Mouse (Mus musculus) liver, embryonic 14.5 days (tissue): ENCODE results near the gene Cln5. TPM values are rescaled to one million over a fixed set of nuclear protein-coding genes. Genes with fewer than 3 reads are reported as not detected.
A peak's percentile ranks its signal among the peaks of the same experiment; 100 is the strongest.

Source experiments
- ATAC-seq: fragments of 200-750 bp; cut with Nextera tagmentation; 2 replicates; pipeline ENCODE4 v1.8.0; 2017; ENCODE audit warnings: moderate number of reproducible peaks, mild to moderate bottlenecking, moderate library complexity; ENCODE audit not compliant: insufficient read depth
- DNase-seq, 3 experiments: peaks; one replicate each; pipeline ENCODE4 v3.0.0-alpha.2; 2012 to 2013; ENCODE audit warnings: low read depth in 3 of 3, low spot score in 3 of 3
- H3K27ac ChIP-seq: fragments of 300-500 bp; sonication (generic); 2 replicates; pipeline ENCODE4 v1.5.1; 2014; ENCODE audit warnings: moderate library complexity, mild to moderate bottlenecking, control low read depth, inconsistent platforms
- H3K27me3 ChIP-seq: fragments of 300-500 bp; sonication (generic); 2 replicates; pipeline ENCODE4 v1.6.1; 2014; ENCODE audit warnings: mild to moderate bottlenecking, low read length, moderate library complexity; ENCODE audit not compliant: control insufficient read depth, insufficient read depth
- H3K36me3 ChIP-seq: fragments of 300-500 bp; sonication (generic); replicated peaks from 2 replicates; pipeline ENCODE4 v1.6.1; 2014; ENCODE audit warnings: low read depth; ENCODE audit not compliant: control insufficient read depth, insufficient read depth
- H3K4me1 ChIP-seq, 2 experiments: fragments of 200-500 bp in 1 of 2; fragments of 300-500 bp in 1 of 2; sonication (generic) in 1 of 2; replicated peaks; 2 replicates each; pipeline ENCODE4 v1.6.1; 2012 to 2014; ENCODE audit warnings: antibody characterized with exemption in 1 of 2, inconsistent platforms in 1 of 2, low read length in 1 of 2; ENCODE audit not compliant: control insufficient read depth in 2 of 2, insufficient read depth in 2 of 2
- H3K4me2 ChIP-seq: fragments of 300-500 bp; sonication (generic); 2 replicates; pipeline ENCODE4 v1.6.1; 2014; ENCODE audit warnings: low read depth, mild to moderate bottlenecking, control low read depth, moderate library complexity
- H3K4me3 ChIP-seq, 2 experiments: fragments of 200-500 bp in 1 of 2; fragments of 300-500 bp in 1 of 2; sonication (generic) in 1 of 2; 2 replicates each; pipeline ENCODE4 v1.5.1; 2012 to 2014; ENCODE audit warnings: low read depth in 2 of 2, low read length in 2 of 2, mild to moderate bottlenecking in 2 of 2, control low read depth in 1 of 2, inconsistent platforms in 1 of 2, moderate library complexity in 1 of 2; ENCODE audit not compliant: insufficient read depth in 1 of 2
- H3K9ac ChIP-seq: fragments of 300-500 bp; sonication (generic); replicated peaks from 2 replicates; pipeline ENCODE4 v1.6.1; 2014; ENCODE audit warnings: mild to moderate bottlenecking, control low read depth, moderate library complexity
- H3K9me3 ChIP-seq: fragments of 300-500 bp; sonication (generic); 2 replicates; pipeline ENCODE4 v1.6.1; 2016; ENCODE audit warnings: low read length, mixed read lengths; ENCODE audit not compliant: control insufficient read depth
- CTCF ChIP-seq: IDR thresholded peaks from 2 replicates; pipeline ENCODE4 v1.5.1; 2016; ENCODE audit warnings: antibody characterized with exemption, low read depth, control low read depth
- EP300 ChIP-seq: IDR thresholded peaks from 2 replicates; pipeline ENCODE4 v1.6.1; 2016; ENCODE audit warnings: antibody characterized with exemption, low read depth
- WGBS: fragments of 180-500 bp; shearing (Covaris S2); extraction: QIAGEN DNeasy Blood & Tissue Kit; methylation state at CpG from one replicate; pipeline ENCODE4 v1.1.7; 2014; ENCODE audit not compliant: insufficient replicate concordance; 5-methylcytosine and 5-hydroxymethylcytosine counted together
- polyA plus RNA-seq, 2 experiments: library from polyadenylated mRNA; depleted of rRNA in 1 of 2; stranded (reverse) in 1 of 2; unstranded in 1 of 2; fragments of >200 nt; fragmentation: Nextera tagmentation in 1 of 2; extraction: Ambion mirVana in 1 of 2; gene quantifications; 2 replicates each; pipeline versions ENCODE4 v1.2.1 to v1.2.3; 2012 to 2014

Cln5 gene
- polyA plus RNA-seq, 2 experiments = 9.7 to 20.2 TPM

- no peak for TF ChIP-seq CTCF
- no peak for TF ChIP-seq EP300
- no peak overlapping the region for H3K9ac ChIP-seq
- no peaks in the 10 kb centered on the region for H3K9me3 ChIP-seq
- no peak overlapping the region for H3K27ac ChIP-seq
- no peak for DNase-seq
- no peak for ATAC-seq
- H3K27me3 ChIP-seq = no peaks in the 10 kb centered on the region
- peaks cover 0 to 9% of the 10 kb centered on the region in 2 experiments; a peak in 3 of 4 replicates for H3K4me1 ChIP-seq
- peak overlapping the region in 1 of 2 experiments; percentile 82; a peak in 2 of 4 replicates for H3K4me3 ChIP-seq
- WGBS = 79% methylated on average over 13 of the region's 13 CpGs
- H3K4me2 ChIP-seq = peak overlapping the region; percentile 64
- peaks cover 2% of the 10 kb centered on the region; the same call in 1 of the 2 replicates for H3K36me3 ChIP-seq
These were observed 30.3 kb downstream of the Cln5 start for GRCm38 (mm10) chr14:103100296-103100695.

DNA sequence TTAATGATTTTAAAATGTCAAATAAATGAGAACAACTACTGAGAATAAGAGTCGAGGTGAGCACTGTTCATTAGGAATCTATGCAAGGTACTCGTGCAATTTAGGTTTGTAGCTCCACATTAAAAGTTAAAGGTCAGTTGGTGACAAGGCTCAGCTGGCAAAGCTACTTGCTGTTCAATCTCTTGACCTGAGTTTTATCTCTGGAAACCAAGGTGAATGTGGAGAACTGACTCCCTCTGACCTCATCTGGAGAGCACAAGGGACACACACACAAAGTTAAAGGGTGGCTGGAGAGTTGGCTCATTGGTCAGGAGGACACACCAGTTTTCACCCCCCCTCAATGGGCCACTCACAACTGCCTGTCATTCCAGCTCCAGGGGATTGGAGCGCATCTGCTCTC is 31.2 kb downstream of the Cln5 start:
- Histone ChIP-seq H3K4me3 (no peak overlapping the region), H3K9me3 (no peaks in the 10 kb centered on the region), H3K9ac (no peak overlapping the region), H3K4me2 (no peak overlapping the region), H3K27me3 (no peaks in the 10 kb centered on the region), H3K36me3 (no peaks in the 10 kb centered on the region; the same call in 1 of the 2 replicates), H3K27ac (no peak overlapping the region), H3K4me1 (peaks cover 0 to 9% of the 10 kb centered on the region in 2 experiments; a peak in 3 of 4 replicates)
- 71% methylated on average over 3 of the region's 3 CpGs for WGBS
- DNase-seq (no peak), ATAC-seq (no peak)
- TF ChIP-seq CTCF (no peak), EP300 (no peak)

GRCm38 (mm10) chr14:103102246-103102645 is 32.2 kb downstream of the Cln5 start:
- Histone ChIP-seq H3K36me3 (no peaks in the 10 kb centered on the region), H3K27me3 (no peaks in the 10 kb centered on the region), H3K27ac (no peak overlapping the region), H3K4me1 (peaks cover 0 to 7% of the 10 kb centered on the region in 2 experiments; a peak in 3 of 4 replicates), H3K9me3 (no peaks in the 10 kb centered on the region), H3K4me2 (no peak overlapping the region), H3K4me3 (no peak overlapping the region), H3K9ac (no peak overlapping the region)
- WGBS = 62% methylated on average over 6 of the region's 6 CpGs
- ATAC-seq = no peak
- DNase-seq = no peak
- TF ChIP-seq CTCF (no peak), EP300 (no peak)

- Histone ChIP-seq H3K9me3 (no peaks in the 10 kb centered on the region), H3K36me3 (no peaks in the 10 kb centered on the region), H3K9ac (no peak overlapping the region), H3K4me3 (no peak overlapping the region), H3K4me1 (0 out of 4 replicates have a peak, but pooled peaks cover 0 to 5% of the 10 kb centered on the region in 2 experiments), H3K27ac (no peak overlapping the region), H3K27me3 (no peaks in the 10 kb centered on the region), H3K4me2 (no peak overlapping the region)
- TF ChIP-seq CTCF (no peak), EP300 (no peak)
- no peak for ATAC-seq
- DNase-seq = no peak
- 62% methylated on average over 10 of the region's 10 CpGs for WGBS
These were observed 32.8 kb downstream of the Cln5 start for GRCm38 (mm10) chr14:103102731-103103335.

GRCm38 (mm10) chr14:103106301-103106700 is 36.3 kb downstream of the Cln5 start:
- no peak for DNase-seq
- Histone ChIP-seq H3K9ac (no peak overlapping the region), H3K9me3 (no peaks in the 10 kb centered on the region), H3K4me1 (0 out of 4 replicates have a peak, but pooled peaks cover 0 to 3% of the 10 kb centered on the region in 2 experiments), H3K27ac (no peak overlapping the region), H3K4me3 (no peak overlapping the region), H3K27me3 (no peaks in the 10 kb centered on the region), H3K4me2 (no peak overlapping the region), H3K36me3 (no peaks in the 10 kb centered on the region)
- no peak for ATAC-seq
- TF ChIP-seq EP300 = no peak
- TF ChIP-seq CTCF = no peak
- WGBS = 73% methylated on average over 2 of the region's 2 CpGs
